Comparison of ENCODE assay signal across 25 mouse cellular contexts in genomic region chr9:86658347-86658746, GRCm38 (mm10). TPM values are rescaled to one million over a fixed set of nuclear protein-coding genes. Genes with fewer than 3 reads are reported as not detected.
DNase-seq lines count a peak whose midpoint lies in the region; ATAC-seq and TF ChIP-seq lines count a peak whose summit lies in the region.
"Had no signal": no experiment of that assay in that cellular context is flagged by ENCODE, and none has a peak within 500 bp of the region (broad histone marks: within the 10 kb centered on the region; RNA-seq: fewer than 3 reads in every experiment).

No protein-coding gene starts in this region.

- peak; percentile 67 for ATAC-seq in limb, embryonic 13.5 days (ENCODE audit: low FRiP score, low read depth)
- ATAC-seq in intestine, postnatal 0 days: no peak
- ATAC-seq: CD4-positive, CD25-positive, alpha-beta regulatory T cell, adult 4 months; forebrain, embryonic 13.5 days; inflammation-experienced regulatory T-cells, adult 6 months; lung, postnatal 0 days; midbrain, embryonic 16.5 days had no signal

- peak overlapping the region; percentile 68 for H3K27ac ChIP-seq in gastrocnemius, adult 2 months
- H3K27ac ChIP-seq in limb, embryonic 13.5 days: no peak overlapping the region
- no peak overlapping the region for H3K27ac ChIP-seq in intestine, postnatal 0 days (ENCODE audit: low read depth, low read length)
- H3K27ac ChIP-seq: forebrain, embryonic 13.5 days; heart, embryonic 13.5 days; hindbrain, embryonic 13.5 days; macrophage; midbrain, embryonic 10.5 days had no signal

- no peak for TF ChIP-seq CTCF in gastrocnemius, adult 2 months (IDR thresholded peaks at IDR 0.05)
- no peak for TF ChIP-seq CTCF in intestine, postnatal 0 days (IDR thresholded peaks at IDR 0.05; ENCODE audit: low read depth)

- H3K27me3 ChIP-seq in limb, embryonic 13.5 days: no peaks in the 10 kb centered on the region
- no peaks in the 10 kb centered on the region for H3K27me3 ChIP-seq in intestine, postnatal 0 days (replicated peaks; ENCODE audit: control insufficient read depth, insufficient read depth, low read length)
- H3K27me3 ChIP-seq: forebrain, embryonic 13.5 days; heart, embryonic 13.5 days; hindbrain, embryonic 13.5 days had no signal

- WGBS in limb, embryonic 13.5 days: 60% methylated on average over 4 of the region's 4 CpGs
- WGBS in intestine, postnatal 0 days: 90% methylated on average over 4 of the region's 4 CpGs

- no peak overlapping the region for H3K4me3 ChIP-seq in gastrocnemius, adult 2 months
- no peak overlapping the region for H3K4me3 ChIP-seq in limb, embryonic 13.5 days
- H3K4me3 ChIP-seq in intestine, postnatal 0 days (ENCODE audit: low read depth, low read length): no peak overlapping the region
- H3K4me3 ChIP-seq: forebrain, embryonic 13.5 days; heart, embryonic 13.5 days; hindbrain, embryonic 13.5 days; midbrain, embryonic 10.5 days; myocyte had no signal

- H3K4me1 ChIP-seq in limb, embryonic 13.5 days: peaks cover 4% of the 10 kb centered on the region; the same call in 1 of the 2 replicates
- H3K4me1 ChIP-seq in intestine, postnatal 0 days (replicated peaks; ENCODE audit: control insufficient read depth, insufficient read depth, low read length): no peaks in the 10 kb centered on the region
- H3K4me1 ChIP-seq: forebrain, embryonic 13.5 days; heart, embryonic 13.5 days; hindbrain, embryonic 13.5 days; midbrain, embryonic 10.5 days had no signal

- intact Hi-C loops in gastrocnemius, adult 2 months (cut with DNase I): loop anchor here (5.0 kb wide), 1 partner anchor 39 kb away; the partner anchor contains the start of gene Me1
- intact Hi-C loops in gastrocnemius, postnatal 36 days (cut with DNase I): loop anchor here (5.0 kb wide), 1 partner anchor 39 kb away; the partner anchor contains the start of gene Me1

- DNase-seq in gastrocnemius, adult 2 months: peak; percentile 53
- DNase-seq in gastrocnemius, postnatal 36 days: no peak
- DNase-seq in adipocyte (ENCODE audit: low spot score): peak; percentile 39
- DNase-seq in forelimb bud, embryonic 11.5 days (ENCODE audit: low read depth, low spot score): peak; percentile 45
- no peak for DNase-seq in kidney, adult 11 months
- DNase-seq: cerebellum, adult 11 months; cerebellum, adult 9-11 months; heart, adult 18-20 months; heart, postnatal 14 days; kidney, adult 8-10 months; kidney, postnatal 10 days; liver had no signal

- peaks cover 3% of the 10 kb centered on the region; the same call in 1 of the 2 replicates for H3K36me3 ChIP-seq in limb, embryonic 13.5 days
- H3K36me3 ChIP-seq in intestine, postnatal 0 days (ENCODE audit: control insufficient read depth, insufficient read depth): no peaks in the 10 kb centered on the region; the same call in 1 of the 2 replicates
- H3K36me3 ChIP-seq: hindbrain, embryonic 13.5 days; midbrain, embryonic 10.5 days had no signal

- H3K9ac ChIP-seq in limb, embryonic 13.5 days: no peak overlapping the region
- no peak overlapping the region for H3K9ac ChIP-seq in intestine, postnatal 0 days (ENCODE audit: low read depth, low read length)
- H3K9ac ChIP-seq: forebrain, embryonic 13.5 days; heart, embryonic 13.5 days; hindbrain, embryonic 13.5 days had no signal

- peaks cover 5% of the 10 kb centered on the region; the same call in 1 of the 2 replicates for H3K9me3 ChIP-seq in limb, embryonic 13.5 days
- no peaks in the 10 kb centered on the region for H3K9me3 ChIP-seq in intestine, postnatal 0 days (ENCODE audit: control insufficient read depth)
- H3K9me3 ChIP-seq: forebrain, embryonic 13.5 days; hindbrain, embryonic 13.5 days had no signal

- H3K4me2 ChIP-seq in limb, embryonic 13.5 days (replicated peaks): no peak overlapping the region
- no peak overlapping the region for H3K4me2 ChIP-seq in intestine, postnatal 0 days (replicated peaks; ENCODE audit: low read depth)
- H3K4me2 ChIP-seq: forebrain, embryonic 13.5 days; heart, embryonic 13.5 days; hindbrain, embryonic 13.5 days had no signal

RNA-seq across cellular contexts. Expression of gene Me1, which starts 37.4 kb away (rescaled TPM):
- 100 to 1,000 TPM; 127 to 221 TPM for total RNA-seq in gastrocnemius, adult 2 months (2021)
- 100 to 1,000 TPM; 139 to 175 TPM for total RNA-seq in gastrocnemius, postnatal 36 days (2021)
- 21.8 and 22.5 TPM in 2 replicates for polyA plus RNA-seq in limb, embryonic 13.5 days (2015; fragmentation: Nextera tagmentation; extraction: Ambion mirVana)
- polyA plus RNA-seq in intestine, postnatal 0 days (2015; fragmentation: Nextera tagmentation; extraction: Ambion mirVana): 51.6 and 55.2 TPM in 2 replicates
- total RNA-seq: neutrophil, adult 5-6 weeks had no signal
- polyA plus RNA-seq: CD4-positive, CD25-positive, alpha-beta regulatory T cell, adult 4 months had no signal

Comparison
In these comparisons a context has a peak if more than half of its experiments do, and no peak if none do; other contexts are left out.
1. DNase-seq: peak in gastrocnemius, adult 2 months (single experiment), adipocyte (single experiment) and forelimb bud, embryonic 11.5 days (single experiment); none in gastrocnemius, postnatal 36 days (0 of 2) and kidney, adult 11 months (single experiment).